Mouse (Mus musculus): ENCODE results near the gene Olfr178. TPM values are rescaled to one million over a fixed set of nuclear protein-coding genes. Genes with fewer than 3 reads are reported as not detected.

Gene Olfr178
- polyA plus RNA-seq (2016; fragmentation: Nextera tagmentation; extraction: Ambion mirVana): not detected in 2 replicates

GRCm38 (mm10) chr16:58891963-58892362 is at the start of gene Olfr178:
TSS of gene Olfr178 (minus strand) at chr16:58892063.
- 90% methylated on average over 3 of the region's 3 CpGs for WGBS
- H3K4me1 ChIP-seq: no peaks in the 10 kb centered on the region
- H3K4me3 ChIP-seq: no peak within 1 kb of the TSS
- no peak for DNase-seq (ENCODE audit: low spot score)
- H3K9me3 ChIP-seq (replicated peaks): no peaks in the 10 kb centered on the region
- H3K27ac ChIP-seq (replicated peaks): no peak within 1 kb of the TSS
- no peaks in the 10 kb centered on the region for H3K27me3 ChIP-seq (ENCODE audit: low read depth, poor library complexity, severe bottlenecking)
- H3K36me3 ChIP-seq: no peaks in the 10 kb centered on the region

- WGBS: 86% methylated on average over 4 of the region's 4 CpGs
- Histone ChIP-seq H3K4me1 (no peaks in the 10 kb centered on the region), H3K27me3 (ENCODE audit: low read depth, poor library complexity, severe bottlenecking) (no peaks in the 10 kb centered on the region), H3K4me3 (no peak within 1 kb of the TSS), H3K36me3 (no peaks in the 10 kb centered on the region), H3K27ac (replicated peaks) (no peak within 1 kb of the TSS), H3K9me3 (replicated peaks) (no peaks in the 10 kb centered on the region; the same call in 1 of the 2 replicates)
- no peak for DNase-seq (ENCODE audit: low spot score)
Observed at GRCm38 (mm10) chr16:58929292-58929691, 37.4 kb upstream of the Olfr178 start, which contains the start of gene Olfr180. TSS of gene Olfr180 (minus strand) at chr16:58929392.

- no peak within 1 kb of the TSS for H3K27ac ChIP-seq (replicated peaks)
- 71% methylated on average over 1 of the region's 1 CpGs for WGBS
- DNase-seq (ENCODE audit: low spot score): no peak
- H3K4me1 ChIP-seq: no peaks in the 10 kb centered on the region
- no peaks in the 10 kb centered on the region for H3K36me3 ChIP-seq
- no peaks in the 10 kb centered on the region for H3K27me3 ChIP-seq (ENCODE audit: low read depth, poor library complexity, severe bottlenecking)
- no peak within 1 kb of the TSS for H3K4me3 ChIP-seq
- H3K9me3 ChIP-seq (replicated peaks): no peaks in the 10 kb centered on the region; the same call in 1 of the 2 replicates
Observed at GRCm38 (mm10) chr16:58928655-58929054, 36.8 kb upstream of the Olfr178 start, which contains the start of gene Olfr181. TSS of gene Olfr181 (minus strand) at chr16:58928755.

- Histone ChIP-seq H3K4me3 (no peak overlapping the region), H3K27ac (replicated peaks) (no peak overlapping the region), H3K4me1 (no peaks in the 10 kb centered on the region), H3K36me3 (no peaks in the 10 kb centered on the region), H3K27me3 (ENCODE audit: low read depth, poor library complexity, severe bottlenecking) (no peaks in the 10 kb centered on the region), H3K9me3 (replicated peaks) (no peaks in the 10 kb centered on the region)
- WGBS: 92% methylated on average over 2 of the region's 2 CpGs
- no peak for DNase-seq (ENCODE audit: low spot score)
Observed at GRCm38 (mm10) chr16:58884416-58884815, 7.4 kb downstream of the Olfr178 start.

GRCm38 (mm10) chr16:58874668-58875067 is 17.2 kb downstream of the Olfr178 start, which contains the start of gene Olfr177:
TSS of gene Olfr177 (minus strand) at chr16:58874768.
- no peak for DNase-seq (ENCODE audit: low spot score)
- 59% methylated on average over 1 of the region's 1 CpGs for WGBS

GRCm38 (mm10) chr16:58861479-58861878 is 30.4 kb downstream of the Olfr178 start:
- Histone ChIP-seq H3K9me3 (replicated peaks) (no peaks in the 10 kb centered on the region), H3K27ac (replicated peaks) (no peak overlapping the region), H3K4me1 (no peaks in the 10 kb centered on the region), H3K36me3 (no peaks in the 10 kb centered on the region), H3K4me3 (no peak overlapping the region), H3K27me3 (ENCODE audit: low read depth, poor library complexity, severe bottlenecking) (no peaks in the 10 kb centered on the region)
- WGBS: 83% methylated on average over 1 of the region's 1 CpGs
- no peak for DNase-seq (ENCODE audit: low spot score)

More at GRCm38 (mm10) chr16:58874668-58875067, 17.2 kb downstream of the Olfr178 start, which contains the start of gene Olfr177:
- Histone ChIP-seq H3K4me3 (no peak within 1 kb of the TSS), H3K9me3 (replicated peaks) (no peaks in the 10 kb centered on the region), H3K27me3 (ENCODE audit: low read depth, poor library complexity, severe bottlenecking) (no peaks in the 10 kb centered on the region), H3K36me3 (no peaks in the 10 kb centered on the region), H3K27ac (replicated peaks) (no peak within 1 kb of the TSS), H3K4me1 (no peaks in the 10 kb centered on the region)

- WGBS: 87% methylated on average over 2 of the region's 2 CpGs
- H3K36me3 ChIP-seq: no peaks in the 10 kb centered on the region
- no peak overlapping the region for H3K4me3 ChIP-seq
- H3K27ac ChIP-seq (replicated peaks): no peak overlapping the region
- no peaks in the 10 kb centered on the region for H3K9me3 ChIP-seq (replicated peaks)
- H3K4me1 ChIP-seq: no peaks in the 10 kb centered on the region
- no peak for DNase-seq (ENCODE audit: low spot score)
- no peaks in the 10 kb centered on the region for H3K27me3 ChIP-seq (ENCODE audit: low read depth, poor library complexity, severe bottlenecking)
Observed at GRCm38 (mm10) chr16:58860032-58860737, 31.7 kb downstream of the Olfr178 start.

Other genes with a start within 250 kb of the Olfr178 start
- 20.6 and 24.1 TPM in 2 replicates for gene Cpox, start 221.8 kb downstream of the Olfr178 start, polyA plus RNA-seq (2016; fragmentation: Nextera tagmentation; extraction: Ambion mirVana)
- gene Gpr15, start 173.0 kb downstream of the Olfr178 start, polyA plus RNA-seq (2016; fragmentation: Nextera tagmentation; extraction: Ambion mirVana): 0.09 TPM in 1 of 2 replicates, not detected in the other
- gene Cldnd1, start 164.2 kb downstream of the Olfr178 start, polyA plus RNA-seq (2016; fragmentation: Nextera tagmentation; extraction: Ambion mirVana): 104 and 115 TPM in 2 replicates
- gene Olfr172, start 128.9 kb downstream of the Olfr178 start, polyA plus RNA-seq (2016; fragmentation: Nextera tagmentation; extraction: Ambion mirVana): not detected in 2 replicates
- gene Olfr173, start 91.8 kb downstream of the Olfr178 start, polyA plus RNA-seq (2016; fragmentation: Nextera tagmentation; extraction: Ambion mirVana): not detected in 2 replicates
- gene Olfr175-ps1, start 65.3 kb downstream of the Olfr178 start, polyA plus RNA-seq (2016; fragmentation: Nextera tagmentation; extraction: Ambion mirVana): not detected in 2 replicates
- gene Olfr177, start 17.3 kb downstream of the Olfr178 start, polyA plus RNA-seq (2016; fragmentation: Nextera tagmentation; extraction: Ambion mirVana): not detected in 2 replicates
- not detected in 2 replicates for gene Olfr181, start 36.7 kb upstream of the Olfr178 start, polyA plus RNA-seq (2016; fragmentation: Nextera tagmentation; extraction: Ambion mirVana)
- not detected in 2 replicates for gene Olfr180, start 37.3 kb upstream of the Olfr178 start, polyA plus RNA-seq (2016; fragmentation: Nextera tagmentation; extraction: Ambion mirVana)
- not detected in 2 replicates for gene Olfr183, start 103.3 kb upstream of the Olfr178 start, polyA plus RNA-seq (2016; fragmentation: Nextera tagmentation; extraction: Ambion mirVana)
- gene Olfr186, start 138.2 kb upstream of the Olfr178 start, polyA plus RNA-seq (2016; fragmentation: Nextera tagmentation; extraction: Ambion mirVana): not detected in 2 replicates
- not detected in 2 replicates for gene Olfr187, start 147.7 kb upstream of the Olfr178 start, polyA plus RNA-seq (2016; fragmentation: Nextera tagmentation; extraction: Ambion mirVana)
- not detected in 2 replicates for gene Olfr190, start 185.9 kb upstream of the Olfr178 start, polyA plus RNA-seq (2016; fragmentation: Nextera tagmentation; extraction: Ambion mirVana)
- gene Olfr191, start 197.8 kb upstream of the Olfr178 start, polyA plus RNA-seq (2016; fragmentation: Nextera tagmentation; extraction: Ambion mirVana): not detected in 2 replicates
- not detected in 2 replicates for gene Olfr193, start 219.8 kb upstream of the Olfr178 start, polyA plus RNA-seq (2016; fragmentation: Nextera tagmentation; extraction: Ambion mirVana)
- gene Olfr194, start 229.0 kb upstream of the Olfr178 start, polyA plus RNA-seq (2016; fragmentation: Nextera tagmentation; extraction: Ambion mirVana): not detected in 2 replicates

Measured in midbrain, embryonic 10.5 days (tissue).